Mouse (Mus musculus): Measurements from ENCODE around the gene Cyp4f14.

The Cyp4f14 gene

DNA sequence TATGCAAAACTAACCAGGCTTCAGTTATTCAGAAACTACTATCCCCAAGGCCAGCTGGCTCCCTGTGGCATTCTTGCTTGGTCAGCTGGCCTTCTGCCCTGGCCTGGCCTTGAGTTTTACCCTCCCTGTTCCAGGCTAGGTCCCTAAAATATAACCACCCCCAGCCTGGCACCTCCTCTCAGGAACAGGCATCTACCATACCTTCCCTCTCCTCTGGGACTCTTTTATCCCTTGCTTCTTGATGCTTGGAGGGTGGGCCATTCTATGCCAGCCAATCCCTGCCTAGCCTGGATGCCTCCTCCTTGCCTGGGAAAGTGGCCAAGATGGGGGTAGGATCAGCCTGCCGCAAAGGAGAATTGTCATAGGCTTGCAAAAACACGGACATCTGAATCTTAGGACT is at the start of gene Cyp4f14:
Gene Cyp4f14 (minus strand): TSS at position 212 of the 400 bp plus-strand sequence.
- DNase-seq, result peak; percentile 73 to 82

- DNase-seq, result peak; percentile 91 to 95
Observed at GRCm38 (mm10) chr17:32965623-32966290, 48.6 kb upstream of the Cyp4f14 start, which contains the start of gene Zfp472. TSS of gene Zfp472 (plus strand) at chr17:32965814.

- peak in 1 of 2 experiments; percentile 42 for DNase-seq
Observed at GRCm38 (mm10) chr17:32965253-32965622, 48.1 kb upstream of the Cyp4f14 start.

DNA sequence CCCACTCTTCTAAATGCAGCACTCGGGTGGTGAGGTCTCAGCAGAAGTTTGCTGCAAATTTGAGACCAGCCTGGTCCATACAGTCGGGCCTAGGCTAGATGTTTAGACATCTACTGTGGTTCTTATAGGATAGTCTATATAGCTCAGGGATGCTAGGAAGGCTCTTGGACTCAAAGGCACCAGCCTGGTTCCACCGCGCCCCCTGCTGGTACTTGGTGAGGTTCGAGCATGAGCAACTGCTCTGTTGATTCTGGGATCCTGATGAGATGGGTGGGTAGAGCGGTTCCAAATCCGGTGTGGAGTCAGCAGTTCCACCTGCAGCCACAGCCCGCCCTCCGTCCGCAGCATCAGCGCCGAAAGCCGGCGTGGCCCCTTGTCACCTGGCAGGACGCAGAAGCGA is 34.3 kb upstream of the Cyp4f14 start:
- peak; percentile 88 to 96 for DNase-seq

- no peak for DNase-seq
Observed at GRCm38 (mm10) chr17:32951006-32951405, 33.9 kb upstream of the Cyp4f14 start.

DNA sequence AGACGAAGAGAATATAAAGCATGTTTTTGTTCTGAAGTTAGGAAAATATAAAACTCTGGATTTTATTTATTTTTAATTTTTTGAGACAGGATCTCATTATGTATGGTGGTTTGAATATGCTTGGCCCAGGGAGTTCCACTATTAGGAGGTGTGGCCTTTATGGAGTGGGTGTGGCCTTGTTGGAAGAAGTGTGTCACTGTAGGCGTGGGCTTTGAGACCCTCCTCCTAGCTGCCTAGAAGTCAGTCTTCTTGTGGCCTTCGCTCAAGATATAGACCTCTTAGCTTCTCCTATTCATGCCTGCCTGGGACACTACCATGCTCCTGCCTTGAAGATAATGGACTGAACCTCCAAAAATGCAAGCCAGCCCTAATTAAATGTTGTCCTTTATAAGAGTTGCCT is 33.0 kb upstream of the Cyp4f14 start:
- DNase-seq, result no peak

DNA sequence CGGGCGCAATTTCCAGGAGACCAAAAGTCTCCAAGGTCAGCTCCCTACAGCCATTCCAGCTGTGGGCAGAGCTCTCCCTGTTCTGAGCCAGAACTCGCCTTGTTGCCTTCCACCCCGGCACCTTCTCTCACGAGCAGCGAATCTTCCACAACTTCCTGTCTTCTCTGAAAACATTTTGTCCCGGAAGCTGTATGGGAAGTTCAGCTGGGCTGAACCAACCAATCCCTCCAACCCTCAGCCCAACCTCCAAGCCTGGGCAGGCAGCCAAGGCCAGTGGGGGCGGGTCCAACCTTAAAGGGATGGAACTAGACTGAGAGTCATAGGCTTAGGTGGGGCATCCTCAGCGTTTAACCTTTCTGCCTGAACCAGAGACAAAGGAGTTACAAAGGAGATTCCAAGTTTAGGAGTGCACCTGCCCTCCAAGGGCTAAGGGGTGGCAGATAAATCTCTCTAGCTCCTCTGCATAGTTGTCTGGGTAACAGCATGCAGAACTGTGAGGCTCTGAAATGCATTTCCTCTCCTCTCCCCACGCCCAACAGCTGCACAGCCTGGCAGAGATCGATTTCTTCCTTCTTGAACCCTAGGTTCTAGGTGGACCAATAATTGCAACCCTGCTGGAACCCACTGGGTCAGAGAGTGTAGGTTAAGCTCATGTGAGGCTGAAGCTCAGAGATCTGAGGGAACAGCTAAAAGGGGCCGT is 30.2 kb upstream of the Cyp4f14 start, which contains the start of gene Cyp4f13:
Gene Cyp4f13 (minus strand): TSS at position 188 of the 700 bp plus-strand sequence.
- peak; percentile 97 to 99 for DNase-seq

GRCm38 (mm10) chr17:32946716-32947115 is 29.6 kb upstream of the Cyp4f14 start:
- peak; percentile 17 to 28 for DNase-seq

- DNase-seq, result no peak
Observed at GRCm38 (mm10) chr17:32944402-32945035, 27.4 kb upstream of the Cyp4f14 start.

- no peak for DNase-seq
Observed at GRCm38 (mm10) chr17:32943661-32944060, 26.5 kb upstream of the Cyp4f14 start.

DNA sequence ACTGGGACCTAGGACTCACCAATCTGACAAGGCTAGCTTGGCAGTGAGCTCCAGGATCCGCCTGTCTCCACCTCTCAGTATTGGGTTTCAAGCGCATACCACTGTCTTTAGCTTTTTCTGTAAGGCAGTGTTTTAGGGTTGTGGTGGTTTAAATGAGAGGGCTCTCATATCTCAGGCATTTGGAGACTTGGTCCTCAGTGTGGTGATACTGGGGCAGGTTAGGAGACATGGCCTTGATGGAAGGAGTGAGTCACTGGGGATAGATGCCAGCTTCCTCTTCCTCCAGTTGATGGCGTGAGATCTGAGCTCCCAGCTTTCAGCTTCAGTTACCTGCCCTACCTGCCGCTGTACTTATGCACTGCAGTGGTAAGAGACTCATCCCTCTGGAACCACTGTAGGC is 22.7 kb upstream of the Cyp4f14 start:
- no peak for DNase-seq

DNA sequence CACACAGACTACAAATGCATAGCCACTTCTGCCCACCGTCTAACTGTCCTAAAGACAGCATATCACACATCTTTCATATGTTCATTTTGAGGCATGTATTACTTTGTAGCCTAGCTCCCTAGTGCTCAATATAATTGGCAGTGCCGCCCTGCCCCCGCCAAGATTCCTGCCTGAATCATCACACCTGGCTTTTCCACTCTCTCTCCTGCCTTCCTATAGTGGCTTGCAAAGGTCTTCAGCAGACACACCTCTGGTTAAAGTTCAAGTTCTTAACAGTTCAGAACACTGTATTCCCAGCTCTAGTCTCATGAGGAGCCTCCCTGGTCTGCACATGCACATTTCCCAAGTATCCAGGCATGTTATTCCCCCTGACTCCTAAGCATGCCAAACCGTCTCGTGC is 10.7 kb upstream of the Cyp4f14 start:
- no peak for DNase-seq

GRCm38 (mm10) chr17:32924658-32925312 is 7.6 kb upstream of the Cyp4f14 start:
- DNase-seq, result peak; percentile 73 to 79

- DNase-seq, result no peak
Observed at GRCm38 (mm10) chr17:32923681-32924080, 6.5 kb upstream of the Cyp4f14 start.

GRCm38 (mm10) chr17:32919123-32919522 is 2.0 kb upstream of the Cyp4f14 start:
- DNase-seq, result no peak

DNA sequence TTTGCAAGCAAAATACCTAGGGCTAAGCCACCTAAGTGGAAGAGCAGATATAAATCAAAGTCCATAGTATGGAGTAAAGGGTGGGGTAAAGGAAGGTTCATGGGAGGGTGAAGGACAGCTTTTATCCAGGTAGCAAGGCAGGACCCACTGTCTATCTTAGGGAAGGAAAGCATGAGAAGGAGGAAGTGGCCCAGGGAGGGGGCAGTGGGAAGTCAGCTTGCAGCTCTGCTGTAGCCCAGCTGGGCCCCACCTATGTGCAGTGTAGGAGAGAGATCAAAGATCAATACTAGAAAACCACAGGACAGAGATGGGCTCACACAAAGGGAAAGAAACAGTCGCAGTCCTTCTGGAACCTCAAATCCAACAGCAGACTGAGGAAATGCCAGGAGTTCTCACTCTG is 1.1 kb downstream of the Cyp4f14 start:
- no peak for DNase-seq

DNA sequence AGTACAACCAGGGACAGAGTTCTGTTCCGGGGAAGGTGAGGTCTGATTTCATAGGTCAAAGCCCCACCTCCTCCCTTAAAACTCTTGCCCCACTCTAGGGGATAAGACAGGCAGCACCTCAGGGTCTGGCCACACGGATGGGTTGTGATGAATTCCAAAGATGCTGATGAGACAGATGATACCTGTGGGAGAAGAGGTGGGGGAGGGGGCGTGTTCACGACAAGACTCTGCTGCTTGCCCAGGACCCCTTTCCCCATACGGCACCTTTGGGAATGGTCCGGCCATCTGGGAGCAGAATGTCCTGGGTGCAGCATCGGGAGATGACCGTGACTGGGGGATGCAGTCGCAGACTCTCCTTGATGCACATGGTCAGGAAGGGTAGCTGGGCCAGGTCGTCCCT is 11.0 kb downstream of the Cyp4f14 start:
- no peak for DNase-seq

GRCm38 (mm10) chr17:32905239-32905638 is 11.9 kb downstream of the Cyp4f14 start:
- peak; percentile 75 to 82 for DNase-seq

GRCm38 (mm10) chr17:32904414-32904813 is 12.7 kb downstream of the Cyp4f14 start:
- no peak for DNase-seq

- no peak for DNase-seq
Observed at GRCm38 (mm10) chr17:32901751-32902525, 15.2 kb downstream of the Cyp4f14 start.

DNA sequence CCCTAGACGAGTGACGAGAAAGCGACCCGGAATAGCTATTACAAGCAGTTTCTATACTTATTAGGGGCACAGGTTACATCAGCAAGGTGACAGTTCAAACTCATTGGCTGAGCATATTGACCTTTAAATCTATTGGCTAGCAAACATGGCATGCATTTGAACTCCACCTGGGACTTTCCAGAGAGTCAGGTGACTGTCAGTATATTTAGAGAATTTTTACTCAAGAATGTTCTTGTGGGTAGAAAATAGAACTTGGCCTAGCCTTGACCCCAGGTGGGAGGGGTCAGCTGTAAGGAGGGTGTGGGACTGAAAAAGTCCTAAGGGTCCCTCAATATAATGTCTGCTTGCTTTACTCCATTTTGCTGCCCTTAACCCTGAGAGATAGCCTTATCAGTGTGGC is 21.7 kb downstream of the Cyp4f14 start:
- no peak for DNase-seq

DNA sequence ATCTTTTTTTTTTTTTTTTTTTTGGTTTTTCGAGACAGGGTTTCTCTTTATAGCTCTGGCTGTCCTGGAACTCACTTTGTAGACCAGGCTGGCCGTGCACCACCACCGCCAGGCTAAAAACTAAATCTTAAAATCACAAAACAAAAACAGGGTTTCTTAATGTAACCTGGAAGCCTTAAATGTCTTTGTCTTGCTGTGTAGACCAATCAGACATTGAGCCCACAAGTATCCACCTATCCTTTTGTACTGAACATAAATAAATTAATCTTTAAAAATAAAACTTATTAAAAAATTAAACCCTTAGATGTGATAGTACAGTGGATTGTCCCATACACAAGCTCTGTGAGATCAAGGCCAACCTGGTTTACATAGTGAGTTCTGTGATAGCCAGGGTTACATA is 23.2 kb downstream of the Cyp4f14 start:
- no peak for DNase-seq
